Mouse (Mus musculus): Measurements from ENCODE around the gene Smg8.

- no peak for TF ChIP-seq POLR2A (IDR thresholded peaks at IDR 0.05; ENCODE audit: low read depth, low read length)
- no peak for TF ChIP-seq ZKSCAN1 (IDR thresholded peaks at IDR 0.05; ENCODE audit: borderline replicate concordance, low read depth, low read length)
- no peak for TF ChIP-seq CTCF (conservative IDR thresholded peaks at IDR 0.05 in 1 of 2, IDR thresholded peaks at IDR 0.05 in 1 of 2; ENCODE audit: low read depth in 2 of 2, low read length in 2 of 2)
- TF ChIP-seq MAX (IDR thresholded peaks at IDR 0.05; ENCODE audit: low read length), result no peak
Observed at GRCm38 (mm10) chr11:87046968-87047367, 39.6 kb downstream of the Smg8 start.
